Mouse (Mus musculus) hematopoietic stem cell, adult 5-6 weeks (primary cell): ENCODE data around the gene Hoxb6. TPM values are rescaled to one million over a fixed set of nuclear protein-coding genes. Genes with fewer than 3 reads are reported as not detected.

Experiments used
- ATAC-seq, 2 experiments: fragments of 125-278 bp in 1 of 2; replicated peaks in 1 of 2; 2 replicates each; pipeline ENCODE4 v1.8.0; 2016 to 2017; ENCODE audit warnings: inconsistent platforms in 2 of 2, mild to moderate bottlenecking in 2 of 2, moderate number of reproducible peaks in 2 of 2, low read depth in 1 of 2, moderate TSS enrichment in 1 of 2; ENCODE audit not compliant: low FRiP score in 2 of 2, poor library complexity in 2 of 2, severe bottlenecking in 2 of 2, insufficient read depth in 1 of 2, low TSS enrichment in 1 of 2
- total RNA-seq: library from RNA; stranded (forward); fragments of 172-1452, 232-1000 nt; gene quantifications from 2 replicates; pipeline ENCODE4 v1.2.3, GENCODE M21; 2017

The Hoxb6 gene
- total RNA-seq, 1 experiment from 2014 or later = 1.2 TPM

GRCm38 (mm10) chr11:96265954-96266353 is 26.3 kb upstream of the Hoxb6 start:
- no peak for ATAC-seq

GRCm38 (mm10) chr11:96267021-96267920 is 25.0 kb upstream of the Hoxb6 start:
- ATAC-seq = no peak

GRCm38 (mm10) chr11:96268031-96268745 is 24.1 kb upstream of the Hoxb6 start:
- no peak for ATAC-seq

GRCm38 (mm10) chr11:96269869-96270268 is 22.4 kb upstream of the Hoxb6 start:
- peak; percentile 9 to 42; a peak in 1 of 4 replicates for ATAC-seq

- peak in 1 of 2 experiments; percentile 15; a peak in 1 of 4 replicates for ATAC-seq
Measured at GRCm38 (mm10) chr11:96270996-96271540, 21.2 kb upstream of the Hoxb6 start, which contains the start of gene Hoxb9. TSS of gene Hoxb9 (plus strand) at chr11:96271457.

GRCm38 (mm10) chr11:96271541-96272011 is 20.7 kb upstream of the Hoxb6 start:
- ATAC-seq = no peak

GRCm38 (mm10) chr11:96272024-96272921 is 20.0 kb upstream of the Hoxb6 start:
- ATAC-seq = no peak

- no peak for ATAC-seq
Measured at GRCm38 (mm10) chr11:96274428-96274827, 17.8 kb upstream of the Hoxb6 start.

GRCm38 (mm10) chr11:96275896-96276295 is 16.4 kb upstream of the Hoxb6 start:
- ATAC-seq = no peak

- no peak for ATAC-seq
Measured at GRCm38 (mm10) chr11:96277151-96278044, 14.9 kb upstream of the Hoxb6 start.

GRCm38 (mm10) chr11:96278324-96278723 is 14.0 kb upstream of the Hoxb6 start:
- ATAC-seq = no peak

- ATAC-seq = peak; percentile 76 to 80; a peak in 3 of 4 replicates
Measured at GRCm38 (mm10) chr11:96278773-96279172, 13.5 kb upstream of the Hoxb6 start.

- ATAC-seq = no peak
Measured at GRCm38 (mm10) chr11:96279421-96280233, 12.6 kb upstream of the Hoxb6 start.

- ATAC-seq = no peak
Measured at GRCm38 (mm10) chr11:96280399-96281378, 11.6 kb upstream of the Hoxb6 start.
